Mouse (Mus musculus): Measurements from ENCODE around the gene Ahdc1.

GRCm38 (mm10) chr4:132971601-132972000 lies 39.5 kb upstream of the Ahdc1 start:
- no peak for TF ChIP-seq POLR2A (IDR thresholded peaks at IDR 0.05; ENCODE audit: insufficient read length, low read depth)
- no peak for TF ChIP-seq USF1 (IDR thresholded peaks at IDR 0.05; ENCODE audit: low read depth)
- TF ChIP-seq E2F4 (IDR thresholded peaks at IDR 0.05; ENCODE audit: insufficient read depth), result no peak
- TF ChIP-seq TCF12 (IDR thresholded peaks at IDR 0.05; ENCODE audit: insufficient read depth, poor library complexity, severe bottlenecking), result no peak
- no peak for TF ChIP-seq POLR2AphosphoS2 (IDR thresholded peaks at IDR 0.05; ENCODE audit: insufficient read length, low read depth)
- TF ChIP-seq MYOD1 (IDR thresholded peaks at IDR 0.05; ENCODE audit: control insufficient read depth in 1 of 3, insufficient read length in 2 of 3, low read depth in 2 of 3), result no peak
- no peak for TF ChIP-seq MAX (IDR thresholded peaks at IDR 0.05; ENCODE audit: low read depth)
- no peak for TF ChIP-seq TCF3 (IDR thresholded peaks at IDR 0.05; ENCODE audit: insufficient read length, low read depth)
- TF ChIP-seq CEBPB (IDR thresholded peaks at IDR 0.05; ENCODE audit: insufficient read depth, poor library complexity, severe bottlenecking), result no peak
- no peak for TF ChIP-seq MYOG (IDR thresholded peaks at IDR 0.05; ENCODE audit: control insufficient read depth in 1 of 3, insufficient read depth in 1 of 3, insufficient read length in 2 of 3, low read depth in 2 of 3)
- TF ChIP-seq SRF (IDR thresholded peaks at IDR 0.05; ENCODE audit: control insufficient read depth, insufficient read length, low read depth), result no peak
- TF ChIP-seq REST (IDR thresholded peaks at IDR 0.05; ENCODE audit: insufficient read depth, insufficient read length), result no peak

Measured in myocyte (in vitro differentiated cells).